Mouse (Mus musculus): ENCODE data around the gene Nlk.

Gene Nlk

DNA sequence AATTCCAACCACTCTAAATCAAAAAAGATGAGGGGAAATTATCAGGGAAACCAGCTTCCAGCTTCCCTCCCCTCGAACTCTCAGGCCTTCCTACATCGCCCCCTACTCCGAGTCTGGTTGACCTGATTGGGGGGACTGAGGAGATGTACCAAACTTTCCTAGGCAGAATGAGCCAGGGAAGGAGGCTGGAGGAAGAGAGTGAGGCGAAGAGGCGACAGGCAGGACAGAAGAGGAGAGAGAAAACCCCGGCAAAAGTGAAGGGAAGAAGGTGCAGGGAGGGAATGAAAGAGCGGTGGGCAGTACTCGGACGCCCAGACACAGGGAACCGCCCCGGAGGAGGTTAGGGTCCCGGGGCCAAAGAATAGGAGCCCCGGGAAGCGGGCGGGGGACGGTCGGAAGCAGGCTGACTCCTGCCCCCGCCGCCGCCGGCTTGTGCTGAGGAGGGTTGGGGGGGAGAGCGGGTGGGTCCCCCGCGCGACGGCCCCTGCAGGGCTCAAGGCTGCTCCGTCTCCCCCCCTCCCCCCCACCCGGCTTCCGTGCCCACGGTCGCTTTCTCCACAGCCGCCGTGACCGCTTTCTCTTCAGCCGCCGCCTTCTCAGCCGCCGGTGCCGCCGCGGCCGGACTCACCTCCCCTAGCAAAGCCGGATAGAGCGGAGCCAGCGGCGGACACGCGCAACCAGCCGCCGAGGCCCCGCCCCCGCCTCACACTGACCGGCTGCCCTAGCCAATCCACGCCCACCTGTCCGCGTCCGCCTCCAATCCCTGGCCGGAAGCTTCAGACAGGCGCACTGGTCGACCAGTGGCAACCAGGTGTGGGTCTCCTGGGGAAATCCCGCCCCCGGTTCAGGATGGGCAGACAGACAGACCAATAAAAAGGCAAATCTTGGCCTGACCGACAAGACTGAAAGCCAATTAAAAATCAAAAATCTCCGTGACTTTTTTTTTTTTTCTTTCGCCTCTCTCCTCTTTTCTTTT is at the start of gene Nlk:
TSS of gene Nlk (minus strand) at position 597 of the 976 bp plus-strand sequence.
- peak; percentile 99 for DNase-seq

DNA sequence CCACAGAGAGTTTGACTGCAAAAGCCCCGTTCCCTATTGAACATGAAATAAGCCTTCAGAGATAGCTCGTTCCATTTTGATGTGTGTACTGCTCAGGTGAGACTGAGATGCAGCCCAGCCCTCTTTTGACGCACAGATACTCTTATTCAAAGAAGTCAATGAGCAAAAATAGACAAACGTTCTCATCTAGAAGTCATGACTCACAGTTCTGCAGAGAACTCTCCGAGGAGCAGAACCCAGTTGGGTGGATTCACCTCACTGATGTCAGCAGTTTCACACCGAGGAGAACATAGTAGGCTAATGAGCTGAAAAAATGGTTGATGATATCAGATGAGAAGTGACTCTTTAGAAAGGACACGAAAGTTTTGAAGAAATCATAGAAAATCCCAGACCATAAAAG is 49.1 kb upstream of the Nlk start:
- no peak for DNase-seq

DNA sequence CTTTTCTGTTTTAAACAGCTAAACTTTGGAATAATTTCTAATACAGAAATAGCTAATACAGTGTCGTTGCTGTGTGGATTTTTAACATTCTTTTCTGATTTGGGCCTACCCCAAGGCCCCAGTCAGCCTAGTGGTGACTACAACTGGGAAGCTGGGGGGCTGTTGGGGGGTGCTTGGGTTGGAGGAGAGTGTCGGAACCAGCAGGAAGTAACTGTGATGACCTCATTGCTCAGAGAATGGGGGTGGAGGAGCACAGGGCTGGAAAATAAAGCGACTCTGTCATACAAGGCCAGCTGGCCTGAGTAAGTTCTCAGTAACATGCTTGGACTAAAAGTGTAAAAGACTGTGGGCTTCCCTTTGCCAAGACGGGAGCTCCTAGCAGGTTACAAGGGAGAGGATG is 48.3 kb upstream of the Nlk start:
- no peak for DNase-seq

DNA sequence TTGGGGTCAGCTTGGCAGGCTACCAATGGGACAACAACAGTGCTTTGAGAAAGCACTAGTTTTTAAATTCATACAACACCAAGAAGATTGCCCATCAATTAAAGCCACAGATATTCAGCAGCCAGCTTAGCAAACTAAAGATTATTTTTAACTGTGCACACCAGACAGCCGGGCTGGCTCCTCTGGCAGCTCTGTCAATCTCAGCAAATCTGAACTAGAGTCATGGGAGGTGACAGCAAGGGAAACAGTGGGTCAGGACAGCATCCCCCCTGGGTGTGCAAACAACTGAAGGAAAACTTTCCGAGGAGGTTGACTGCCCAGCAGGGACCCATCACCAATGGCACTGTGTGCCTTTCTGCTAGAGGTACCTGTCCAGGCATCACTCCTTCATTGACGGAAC is 45.3 kb upstream of the Nlk start:
- DNase-seq = no peak

DNA sequence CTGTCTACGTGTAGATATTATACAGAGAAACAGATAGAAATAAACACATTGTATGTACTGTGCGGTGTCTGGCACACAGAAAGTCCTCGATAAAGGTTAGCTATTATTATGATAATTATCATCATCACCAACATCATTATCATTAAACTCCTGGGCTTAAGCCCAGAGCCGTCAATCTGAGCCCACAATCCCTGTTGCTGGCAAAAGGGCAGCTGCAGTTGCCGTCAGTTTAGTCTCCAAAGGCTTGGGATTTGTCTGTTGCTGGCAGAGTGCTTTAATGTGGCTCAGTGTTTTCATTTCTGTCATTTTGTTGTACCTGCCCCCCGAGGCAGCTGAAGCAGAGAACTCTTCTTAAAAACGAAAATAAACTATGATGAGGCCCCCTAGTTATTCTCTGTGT is 44.8 kb upstream of the Nlk start:
- DNase-seq = no peak

DNA sequence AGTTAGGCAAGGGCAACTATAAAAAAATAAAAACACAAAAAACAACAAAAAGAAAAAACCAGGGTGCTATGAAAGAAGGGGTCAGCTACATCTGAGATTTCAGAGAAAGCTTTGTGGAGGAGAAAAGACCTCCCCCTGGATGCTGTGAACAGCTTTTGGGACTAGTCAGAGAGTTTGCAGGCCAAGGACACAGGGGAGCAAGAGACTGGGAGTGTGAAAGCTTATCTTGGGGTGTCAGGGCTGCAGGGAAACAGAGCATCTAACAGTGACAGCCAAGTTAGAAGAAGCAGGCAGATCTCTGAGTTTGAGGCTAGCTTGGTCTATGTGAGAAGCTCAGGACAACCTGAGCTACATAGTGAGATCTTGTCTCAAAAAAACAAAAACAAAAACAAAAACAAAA is 42.2 kb upstream of the Nlk start:
- DNase-seq = no peak

DNA sequence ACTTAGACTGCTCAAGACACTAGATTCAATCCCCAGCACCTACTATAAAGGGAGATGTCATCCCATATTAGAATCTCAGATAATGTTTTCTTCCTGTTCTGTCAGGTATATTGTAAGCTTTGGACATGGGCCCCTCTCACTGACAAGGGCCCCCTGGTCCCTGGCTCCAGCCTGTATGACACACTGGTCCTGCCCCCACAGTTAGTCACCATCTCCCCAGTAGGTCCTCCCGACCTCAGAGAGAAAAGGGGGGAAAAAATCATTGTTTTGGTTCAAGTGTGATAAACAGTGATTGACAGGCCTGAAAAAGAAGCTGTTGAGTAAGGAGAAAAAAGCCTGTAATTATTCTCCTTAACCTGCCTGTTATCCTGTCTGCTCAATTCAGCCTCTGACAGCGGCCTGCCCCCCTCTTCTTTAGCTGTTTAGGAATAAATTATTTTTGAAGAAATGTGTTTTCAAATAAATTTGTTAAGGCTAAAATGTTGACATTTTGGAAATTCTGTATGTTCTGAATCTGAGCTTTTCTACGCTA is 39.8 kb upstream of the Nlk start:
- no peak for DNase-seq

DNA sequence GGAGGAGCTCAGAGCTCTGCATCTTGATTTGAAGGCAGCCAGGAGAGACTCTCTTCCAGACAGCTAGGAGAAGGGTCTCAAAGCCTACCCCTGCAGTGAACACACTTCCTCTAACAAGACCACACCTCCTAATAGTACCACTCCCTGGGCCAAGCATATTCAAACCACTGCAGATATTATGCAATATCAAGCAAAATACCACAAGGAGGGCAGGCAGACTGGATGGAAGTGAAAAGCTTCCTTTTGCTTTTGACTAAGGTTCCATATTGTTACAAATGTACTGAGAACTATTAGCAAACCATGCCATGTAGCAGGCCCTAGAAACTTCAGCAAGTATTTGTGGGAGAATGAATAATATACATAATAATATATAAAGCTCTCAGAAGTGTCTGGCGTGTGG is 38.0 kb upstream of the Nlk start:
- DNase-seq = no peak

DNA sequence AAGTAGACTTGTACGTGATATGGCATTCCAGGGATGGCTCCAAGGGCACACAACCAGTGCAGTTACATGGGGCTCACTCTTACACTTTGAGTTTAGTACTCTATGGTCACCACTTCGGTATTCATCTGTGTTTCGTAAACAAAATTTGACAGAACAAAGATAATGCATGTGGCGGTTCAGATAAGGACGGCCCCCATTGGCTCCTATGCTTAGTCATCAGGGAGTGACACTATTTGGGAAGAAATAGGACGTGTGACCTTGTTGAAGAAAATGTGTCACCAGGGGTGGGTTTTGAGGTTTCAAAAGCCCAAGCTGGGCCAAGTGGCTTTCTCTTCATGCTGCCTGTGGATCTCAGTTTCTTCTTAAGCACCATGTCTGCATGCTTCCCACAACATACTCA is 35.4 kb upstream of the Nlk start:
- DNase-seq = no peak

DNA sequence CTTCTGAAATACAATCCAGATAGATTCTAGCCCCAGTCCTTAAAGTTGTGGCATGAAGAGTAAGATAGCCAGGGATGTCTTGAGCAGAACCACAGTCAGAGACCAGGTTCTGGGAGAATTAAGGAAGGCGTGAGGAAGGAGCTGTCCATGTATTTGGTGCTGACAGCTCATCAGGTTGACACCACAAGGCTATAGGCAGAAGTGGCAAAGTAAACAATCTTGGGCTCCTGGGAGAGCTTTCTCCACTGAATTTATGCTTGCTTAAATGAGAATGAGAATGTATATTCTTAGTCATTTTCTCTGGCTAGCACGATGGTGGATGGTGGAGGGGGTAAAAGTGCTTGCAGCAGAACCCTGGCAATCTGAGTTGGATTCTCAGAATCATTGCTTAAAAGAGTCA is 33.7 kb upstream of the Nlk start:
- peak; percentile 39 for DNase-seq

DNA sequence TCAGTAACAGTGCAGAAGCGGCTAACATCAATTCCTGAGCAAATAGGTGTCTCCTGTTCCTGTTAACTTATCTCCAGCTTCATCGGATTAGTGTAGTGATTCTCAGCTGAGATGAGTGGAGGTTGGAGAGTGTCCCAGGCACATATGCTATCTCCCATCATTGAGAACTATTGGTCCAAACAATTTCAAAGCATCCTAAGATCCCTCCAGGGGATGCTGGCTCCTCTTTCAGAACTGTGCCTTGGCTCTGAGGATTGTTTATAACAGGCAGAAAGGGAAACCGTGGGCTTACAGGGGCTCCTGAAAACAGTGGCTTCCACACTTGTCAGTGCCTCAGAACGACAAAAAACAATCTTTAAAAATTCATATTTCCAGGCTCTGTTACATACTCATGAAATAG is 30.9 kb upstream of the Nlk start:
- no peak for DNase-seq

DNA sequence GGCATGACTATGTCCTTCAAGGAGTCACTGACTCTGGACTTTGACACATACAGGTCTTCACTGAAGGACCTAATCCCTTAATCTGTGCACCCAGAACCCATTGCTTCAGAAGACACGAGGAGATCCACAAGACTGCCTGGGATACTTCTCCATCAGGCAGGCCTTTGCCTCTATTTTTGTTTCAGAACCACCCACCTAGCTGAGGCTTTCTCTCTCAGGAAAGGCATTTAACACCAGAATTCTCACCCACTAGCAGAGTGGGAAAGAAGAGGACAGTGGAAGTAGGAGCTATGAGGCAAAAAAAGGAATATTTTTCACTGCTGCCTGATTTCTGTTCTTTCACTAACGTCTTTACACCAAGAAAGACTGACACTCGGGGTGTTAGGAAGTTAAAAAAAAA is 29.2 kb upstream of the Nlk start:
- no peak for DNase-seq

DNA sequence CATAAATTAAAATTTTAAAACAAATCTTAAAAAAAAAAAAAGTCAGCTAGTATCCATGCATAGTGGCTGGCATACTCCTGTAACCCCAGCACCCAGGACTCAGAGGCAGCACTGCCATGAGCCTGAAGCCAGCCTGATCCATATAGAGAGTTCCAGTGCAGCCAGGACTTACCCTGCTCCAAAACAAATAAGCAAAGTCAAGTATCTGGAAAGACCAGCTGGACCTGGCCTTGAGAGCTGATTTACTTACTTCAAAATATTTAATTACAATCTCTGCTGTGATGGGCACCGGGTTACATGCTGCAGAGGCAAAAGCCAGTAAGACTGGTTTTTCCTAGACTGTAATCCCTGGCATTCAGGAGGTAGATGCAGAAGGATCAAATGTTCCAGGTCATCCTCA is 27.6 kb upstream of the Nlk start:
- no peak for DNase-seq

DNA sequence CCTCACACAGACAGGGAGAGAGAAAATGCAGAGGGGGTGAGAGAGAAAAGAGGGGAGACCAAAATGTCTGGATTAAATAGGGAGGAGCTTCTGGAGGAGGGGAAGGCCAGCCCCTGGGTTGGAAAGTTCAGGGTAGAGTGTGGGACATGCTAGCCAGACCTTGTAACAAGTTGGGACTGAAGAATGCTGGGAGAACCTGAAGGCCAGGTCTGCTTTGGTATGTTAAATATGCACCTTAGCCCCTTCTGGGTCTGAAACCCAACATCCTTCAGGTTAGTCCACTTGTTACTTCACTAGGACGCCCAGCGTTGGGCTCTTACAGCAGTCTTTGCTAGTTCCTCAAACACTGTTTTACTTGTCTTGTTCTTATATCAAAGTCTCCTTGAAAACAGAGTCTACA is 24.2 kb upstream of the Nlk start:
- DNase-seq = no peak

DNA sequence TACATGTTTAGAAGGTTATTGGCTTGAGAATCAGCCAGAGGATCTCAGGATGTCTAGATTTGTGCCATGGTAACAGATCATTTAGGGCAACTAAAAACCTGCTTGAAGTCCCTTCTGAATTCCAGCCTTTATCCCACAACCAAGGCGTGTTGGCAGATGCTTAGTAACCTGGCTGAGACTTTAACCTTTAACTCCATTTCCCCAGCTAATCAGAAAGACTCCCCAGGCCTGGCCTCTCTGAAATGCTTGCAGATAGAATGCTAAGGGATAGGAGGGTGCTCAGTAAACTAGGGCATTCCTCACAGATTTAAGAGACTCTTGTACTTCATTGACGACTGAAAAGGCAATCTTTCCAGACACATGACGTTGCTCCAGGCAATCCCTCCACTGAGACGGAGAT is 20.5 kb upstream of the Nlk start:
- no peak for DNase-seq

DNA sequence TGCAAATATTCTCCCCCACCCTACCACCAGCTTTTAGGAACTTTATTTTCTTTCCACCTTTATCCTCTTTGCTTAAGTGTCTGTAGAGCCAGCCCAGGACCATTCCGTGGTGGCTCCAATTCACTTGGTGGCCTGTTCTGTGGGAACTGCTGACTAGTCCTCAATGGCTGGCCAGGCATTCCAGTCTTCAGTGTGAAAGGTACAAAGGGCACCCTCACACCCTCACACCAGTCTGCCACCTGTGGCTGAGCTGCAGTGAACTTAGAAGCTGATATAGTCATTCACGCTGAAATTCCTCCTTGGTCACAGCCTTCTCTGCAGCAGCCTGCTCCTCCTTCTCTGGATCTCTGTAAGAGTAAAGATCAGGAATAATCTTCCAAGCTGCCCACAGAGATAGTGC is 11.5 kb upstream of the Nlk start:
- no peak for DNase-seq

DNA sequence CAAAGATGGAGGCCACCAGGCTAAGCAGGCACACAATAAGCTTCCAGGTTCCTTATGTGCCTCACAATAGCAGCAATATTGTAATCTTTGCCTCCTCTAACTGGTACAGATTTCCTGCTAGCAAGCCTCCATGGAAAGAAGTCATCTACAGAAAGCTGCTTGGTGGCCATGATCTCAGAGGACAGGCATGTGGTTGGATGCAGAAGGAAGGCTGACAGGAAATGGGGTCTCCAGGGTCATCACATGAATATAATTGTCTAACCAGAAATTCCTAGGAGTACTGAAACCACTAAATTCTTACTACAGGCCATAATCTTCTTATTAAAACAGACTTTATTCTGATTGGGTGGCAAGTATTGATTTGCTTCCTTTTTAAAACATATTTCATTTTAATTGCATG is 8.9 kb upstream of the Nlk start:
- DNase-seq = no peak

DNA sequence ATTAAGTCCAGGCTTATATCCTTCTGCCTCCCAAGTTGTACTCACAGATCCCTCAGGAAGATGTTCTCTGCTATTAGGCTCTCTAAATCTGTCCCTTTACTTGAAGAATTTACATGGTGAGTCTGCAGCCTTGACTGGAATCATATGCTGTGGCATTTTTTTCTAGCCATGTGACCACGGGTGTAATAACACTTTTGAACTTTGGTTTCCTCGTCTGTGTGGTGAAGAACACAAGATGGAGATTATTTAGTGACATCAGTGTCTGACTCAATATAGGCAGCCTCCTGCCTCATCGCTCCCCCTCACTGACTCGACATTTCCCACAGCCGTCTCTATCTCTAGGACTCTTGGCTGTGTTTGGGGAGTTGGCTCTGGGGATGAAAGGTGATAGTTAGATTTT is 5.9 kb upstream of the Nlk start:
- DNase-seq = no peak

DNA sequence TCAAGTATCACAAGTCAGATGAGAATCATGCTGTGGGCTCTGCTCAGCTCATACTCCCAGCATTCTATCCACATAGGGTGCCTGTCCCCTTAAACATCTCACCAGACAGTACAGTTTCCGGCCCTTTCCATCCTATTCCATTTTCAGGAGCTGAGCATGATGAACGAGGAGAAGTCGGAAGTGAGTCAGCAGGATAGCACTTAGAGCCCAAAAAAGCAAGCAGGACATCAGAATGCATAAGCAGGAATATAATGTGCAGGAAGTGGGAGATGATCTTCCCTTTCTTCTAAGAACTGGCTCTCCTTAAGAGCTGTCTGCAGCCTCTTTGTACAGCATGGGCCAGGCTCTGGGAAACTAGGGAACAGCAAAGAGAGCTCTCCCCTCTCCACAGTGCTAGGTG is 5.1 kb upstream of the Nlk start:
- DNase-seq = no peak

DNA sequence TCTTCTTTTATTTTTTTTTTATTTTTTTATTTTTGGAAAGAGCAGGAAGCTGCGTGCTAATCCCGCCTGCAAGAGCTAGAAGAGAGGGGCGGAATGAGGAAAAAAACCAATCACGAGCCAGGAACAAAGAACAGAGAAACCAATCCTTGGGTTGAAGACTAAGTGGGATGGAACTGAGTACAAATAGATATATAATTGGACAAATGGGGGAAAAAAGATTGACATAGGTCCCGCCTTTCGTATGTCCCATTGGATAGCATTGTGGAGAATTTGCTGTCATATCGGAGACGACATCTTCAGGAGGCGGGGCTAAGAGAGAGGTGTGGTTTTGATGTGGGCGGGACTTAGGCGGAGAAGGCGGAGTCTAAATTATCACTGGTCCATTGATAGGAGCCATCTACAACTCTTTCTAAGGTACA is 589 bp upstream of the Nlk start:
- DNase-seq = peak; percentile 94

DNA sequence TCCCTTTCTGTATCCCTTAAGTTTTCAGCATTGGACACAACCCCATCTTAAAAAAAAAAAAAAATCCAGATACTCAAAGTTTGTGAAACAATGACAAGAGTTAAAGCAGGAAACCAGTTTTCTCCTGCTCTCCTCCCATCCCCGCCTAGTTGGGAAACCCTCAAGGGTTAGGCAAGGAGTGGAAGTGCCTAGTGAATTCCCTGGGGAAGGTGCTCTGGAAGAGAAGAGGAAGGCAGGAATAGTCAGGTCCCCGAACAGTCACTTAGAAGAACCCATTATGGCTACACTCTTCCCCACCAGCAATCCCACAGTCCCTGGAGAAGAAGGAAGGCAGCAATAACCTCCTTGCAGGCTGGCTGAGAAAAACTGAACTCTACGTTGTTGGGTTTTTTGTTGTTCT is 2.9 kb downstream of the Nlk start:
- DNase-seq = peak; percentile 23

DNA sequence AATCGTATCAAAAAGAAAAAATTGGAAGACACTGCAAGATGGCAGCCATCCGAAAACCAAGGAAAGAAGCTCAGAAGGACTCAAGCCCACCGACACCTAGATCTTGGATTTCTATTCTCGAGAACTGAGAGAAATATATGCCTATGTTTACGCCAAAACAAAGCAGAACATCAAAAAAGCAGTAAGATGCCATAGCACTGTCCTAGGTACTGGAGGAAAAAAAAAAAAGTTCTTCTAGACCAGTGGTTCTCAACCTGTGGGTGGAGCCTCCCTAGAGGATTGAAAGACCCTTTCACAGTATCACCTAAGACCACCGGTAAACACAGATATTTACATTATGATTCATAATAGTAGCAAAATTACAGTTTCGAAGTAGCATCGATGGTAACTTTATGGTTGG is 3.9 kb downstream of the Nlk start:
- DNase-seq = no peak

DNA sequence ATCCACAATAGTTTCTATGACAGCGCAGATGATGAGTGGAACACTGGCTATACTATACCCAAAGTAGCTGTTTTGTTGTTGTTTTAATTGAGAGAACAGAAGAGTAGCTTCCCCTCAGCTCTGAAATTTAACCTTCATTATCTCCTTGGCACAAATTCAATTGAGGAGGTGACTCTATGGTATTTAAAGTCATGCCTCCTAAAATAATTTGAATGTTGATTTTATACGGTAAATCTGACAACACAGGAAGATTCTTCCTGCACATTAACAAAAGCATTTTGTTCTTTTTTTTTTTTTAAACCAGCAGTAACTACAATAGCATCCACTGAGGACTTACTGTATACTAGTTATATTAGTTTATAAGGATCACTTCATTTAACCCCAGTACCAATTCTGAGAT is 6.0 kb downstream of the Nlk start:
- no peak for DNase-seq

DNA sequence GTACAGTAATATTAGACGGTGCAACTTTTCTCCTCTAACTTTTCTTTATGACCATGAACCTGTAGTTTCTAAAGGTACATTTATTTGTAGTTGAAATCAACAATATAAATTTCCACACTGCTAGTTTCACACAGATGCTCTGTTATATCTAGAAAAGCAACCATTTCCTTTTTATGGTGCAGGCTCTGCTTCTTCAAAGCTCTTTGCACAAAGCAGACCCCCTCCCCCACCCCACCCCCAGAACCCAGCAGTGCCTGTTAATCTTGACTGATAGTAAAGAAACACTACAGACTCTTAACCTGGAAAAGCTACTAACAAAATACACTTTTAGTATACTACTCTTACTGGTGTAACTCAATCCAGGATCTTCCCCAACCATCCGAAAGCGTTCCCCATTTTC is 6.6 kb downstream of the Nlk start:
- DNase-seq = no peak

DNA sequence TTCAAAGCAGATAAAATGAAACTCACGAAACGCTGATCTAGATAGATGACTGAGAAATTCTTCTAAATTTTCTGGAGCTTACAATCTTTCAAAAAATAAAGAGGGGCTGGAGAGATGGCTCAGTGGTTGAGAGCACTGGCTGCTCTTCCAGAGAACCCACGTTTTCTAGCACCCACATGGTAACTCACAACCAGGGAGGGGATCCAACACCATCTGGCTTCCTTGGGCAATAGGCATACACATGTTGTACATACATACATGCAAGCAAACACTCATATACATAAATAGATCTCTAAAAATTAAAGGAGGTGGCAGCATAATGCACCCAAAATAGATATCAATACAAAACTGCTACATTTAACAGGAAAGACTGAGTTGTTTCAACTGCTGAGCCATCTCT is 16.1 kb downstream of the Nlk start:
- no peak for DNase-seq
